Mouse (Mus musculus): Measurements from ENCODE around the gene Skap1. TPM values are rescaled to one million over a fixed set of nuclear protein-coding genes. Genes with fewer than 3 reads are reported as not detected.

Gene Skap1
- polyA plus RNA-seq, 1 experiment = not detected

DNA sequence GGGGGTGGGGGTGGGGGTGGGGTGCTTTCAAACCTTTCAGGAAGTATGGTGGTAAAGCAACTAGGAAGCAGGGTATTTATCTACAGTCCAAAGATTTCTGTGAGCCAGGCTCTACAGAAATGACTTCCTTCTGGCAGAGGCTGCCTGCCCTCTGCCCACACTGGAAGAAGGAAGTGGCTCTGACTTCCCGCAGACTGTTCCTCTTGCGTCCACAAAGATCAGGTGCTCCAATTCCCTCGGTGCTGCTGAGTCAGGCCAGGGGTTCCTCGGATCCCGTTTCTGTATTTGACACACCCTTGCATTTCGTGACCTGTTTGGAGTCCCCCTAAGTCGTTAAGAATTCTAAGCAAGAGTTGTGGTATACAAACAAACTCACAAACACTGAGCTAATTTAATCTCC, 301.3 kb downstream of the Skap1 start:
- H3K4me1 ChIP-seq = peaks cover 33% of the 10 kb centered on the region
- H3K9me3 ChIP-seq = no peaks in the 10 kb centered on the region
- peaks cover 9% of the 10 kb centered on the region for H3K27me3 ChIP-seq (replicated peaks)
- H3K36me3 ChIP-seq (replicated peaks; ENCODE audit: low read length) = peaks cover 55% of the 10 kb centered on the region
- H3K4me3 ChIP-seq (replicated peaks) = peak overlapping the region; percentile 62
- TF ChIP-seq GATA1 (IDR thresholded peaks at IDR 0.05; ENCODE audit: borderline replicate concordance, low read length) = no peak
- no peak for TF ChIP-seq FLI1 (IDR thresholded peaks at IDR 0.05; ENCODE audit: low read length)

DNA sequence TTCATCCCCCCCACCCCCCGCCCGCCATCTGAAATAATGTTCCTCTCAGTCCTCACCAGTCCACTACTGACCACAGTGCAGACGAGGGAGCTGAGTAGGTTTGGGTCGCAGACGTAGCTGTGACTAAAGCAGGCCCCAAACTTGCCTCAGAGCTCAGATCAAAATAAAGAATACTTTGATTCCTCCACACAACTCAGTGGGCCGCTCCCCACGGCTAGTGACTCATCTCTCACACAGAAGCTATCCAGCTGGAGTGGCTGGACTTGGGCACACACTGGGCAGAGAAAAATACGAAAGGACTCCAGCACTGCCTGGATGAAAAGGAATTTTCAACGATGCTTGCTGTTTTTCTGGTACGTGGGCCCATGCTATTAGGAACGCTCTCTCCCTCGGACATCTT, 302.2 kb downstream of the Skap1 start:
- H3K4me3 ChIP-seq (replicated peaks) = no peak overlapping the region
- H3K36me3 ChIP-seq (replicated peaks; ENCODE audit: low read length) = peaks cover 64% of the 10 kb centered on the region
- peaks cover 5% of the 10 kb centered on the region for H3K27me3 ChIP-seq (replicated peaks)
- TF ChIP-seq GATA1 (IDR thresholded peaks at IDR 0.05; ENCODE audit: borderline replicate concordance, low read length) (no peak), FLI1 (IDR thresholded peaks at IDR 0.05; ENCODE audit: low read length) (no peak)
- no peaks in the 10 kb centered on the region for H3K9me3 ChIP-seq
- H3K4me1 ChIP-seq = peaks cover 33% of the 10 kb centered on the region

DNA sequence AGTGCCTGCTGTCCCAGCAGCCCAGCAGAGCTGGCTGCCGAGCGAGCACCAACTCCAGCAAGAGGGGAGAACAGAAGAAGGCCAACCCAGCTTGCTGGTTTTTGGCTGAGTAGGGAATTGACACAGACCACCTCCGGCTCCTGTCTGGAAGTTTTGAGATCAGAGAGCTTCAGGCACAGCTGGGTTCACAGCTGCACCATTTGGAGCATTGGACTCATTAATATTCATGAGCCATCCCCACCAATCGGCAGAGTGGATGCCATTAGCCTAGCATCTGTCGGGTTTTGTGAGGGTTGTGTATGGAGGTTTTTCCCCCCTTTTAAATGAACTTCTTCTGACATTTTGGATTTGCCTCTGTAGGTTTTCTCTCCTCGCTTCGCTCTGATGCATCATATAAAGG, 302.7 kb downstream of the Skap1 start:
- Histone ChIP-seq H3K9me3 (no peaks in the 10 kb centered on the region), H3K4me3 (replicated peaks) (no peak overlapping the region), H3K27me3 (replicated peaks) (peaks cover 5% of the 10 kb centered on the region), H3K36me3 (replicated peaks; ENCODE audit: low read length) (peaks cover 70% of the 10 kb centered on the region), H3K4me1 (peaks cover 33% of the 10 kb centered on the region)
- TF ChIP-seq GATA1 (IDR thresholded peaks at IDR 0.05; ENCODE audit: borderline replicate concordance, low read length) (no peak), FLI1 (IDR thresholded peaks at IDR 0.05; ENCODE audit: low read length) (no peak)

DNA sequence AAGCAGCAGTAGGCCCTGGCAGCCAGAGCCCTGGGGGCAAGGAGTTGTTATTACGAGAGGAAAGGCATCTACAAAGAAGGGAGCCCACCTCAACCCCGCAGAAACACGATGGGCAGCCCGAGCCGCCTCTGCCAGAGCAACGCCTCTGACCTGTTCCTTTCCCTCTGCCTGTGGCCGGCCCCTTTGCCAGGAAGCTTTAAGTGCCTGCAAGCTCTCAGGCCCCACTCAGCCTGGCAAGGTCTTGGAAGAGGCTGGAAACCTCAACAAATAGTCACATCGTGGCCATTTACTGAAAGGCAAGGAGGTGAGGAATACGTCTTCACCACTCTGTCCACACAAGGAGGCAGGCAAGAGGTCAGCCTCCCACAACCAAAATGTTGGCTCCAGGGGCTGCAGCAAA, 303.8 kb downstream of the Skap1 start:
- H3K36me3 ChIP-seq (replicated peaks; ENCODE audit: low read length) = peaks cover 81% of the 10 kb centered on the region
- no peaks in the 10 kb centered on the region for H3K27me3 ChIP-seq (replicated peaks)
- H3K4me3 ChIP-seq (replicated peaks) = no peak overlapping the region
- H3K9me3 ChIP-seq = no peaks in the 10 kb centered on the region
- H3K4me1 ChIP-seq = peaks cover 28% of the 10 kb centered on the region
- TF ChIP-seq FLI1 (IDR thresholded peaks at IDR 0.05; ENCODE audit: low read length) (no peak), GATA1 (IDR thresholded peaks at IDR 0.05; ENCODE audit: borderline replicate concordance, low read length) (no peak)

DNA sequence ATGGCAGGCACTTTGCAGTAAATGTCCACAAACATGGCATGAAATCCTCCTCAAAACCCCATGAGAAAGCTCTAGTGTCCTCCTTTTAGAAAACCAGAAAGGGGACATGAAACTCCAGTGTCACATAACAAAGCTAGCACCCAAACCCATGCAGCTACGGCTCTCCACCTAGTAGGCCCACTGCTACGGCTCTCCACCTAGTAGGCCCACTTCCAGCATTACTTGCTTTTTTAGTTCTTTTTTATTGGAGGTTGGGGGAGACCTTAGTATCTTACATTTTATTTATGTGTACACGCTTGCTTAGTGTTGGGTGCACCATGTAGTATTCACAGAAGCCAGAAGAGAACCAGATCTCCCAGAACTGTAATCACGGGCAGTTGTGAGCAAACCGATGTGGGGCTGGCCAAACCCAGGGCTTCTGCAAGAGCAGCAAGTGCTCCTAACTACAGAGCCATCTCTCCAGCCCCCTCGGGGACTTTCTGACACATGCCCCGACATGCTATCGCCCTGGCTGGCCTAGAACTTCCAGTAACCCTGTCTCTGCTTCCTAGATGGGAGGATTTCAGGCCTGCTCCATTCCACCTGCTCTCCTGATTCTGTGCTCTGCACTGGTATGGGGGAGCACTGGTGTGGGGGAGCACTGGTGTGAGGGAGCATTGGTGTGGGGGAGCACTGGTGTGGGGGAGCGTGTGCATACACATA, 307.0 kb downstream of the Skap1 start:
- Histone ChIP-seq H3K4me3 (replicated peaks) (no peak overlapping the region), H3K4me1 (peaks cover 25% of the 10 kb centered on the region), H3K36me3 (replicated peaks; ENCODE audit: low read length) (peaks cover 90% of the 10 kb centered on the region), H3K27me3 (replicated peaks) (no peaks in the 10 kb centered on the region), H3K9me3 (no peaks in the 10 kb centered on the region)
- TF ChIP-seq GATA1 (IDR thresholded peaks at IDR 0.05; ENCODE audit: borderline replicate concordance, low read length) (no peak), FLI1 (IDR thresholded peaks at IDR 0.05; ENCODE audit: low read length) (no peak)

DNA sequence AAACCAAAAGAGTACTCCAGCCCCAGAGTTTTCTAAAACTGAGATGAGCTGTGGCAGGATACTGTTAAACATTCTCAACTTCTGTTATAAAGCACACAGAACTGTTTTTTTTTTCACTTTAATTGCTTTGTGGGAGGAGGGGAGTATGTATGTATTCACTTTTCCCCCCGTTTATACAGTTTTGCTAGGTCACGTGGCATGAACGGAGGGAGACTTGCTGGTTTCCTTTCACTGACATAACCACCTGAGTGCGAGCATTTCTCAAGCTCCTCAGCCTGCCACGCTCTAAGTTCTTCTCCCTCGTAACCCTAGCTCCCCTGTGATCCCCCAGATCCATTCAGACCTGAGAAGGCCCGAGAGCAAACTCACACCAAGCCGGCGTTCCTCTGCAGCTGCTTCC, 308.0 kb downstream of the Skap1 start:
- no peaks in the 10 kb centered on the region for H3K9me3 ChIP-seq
- H3K4me1 ChIP-seq = peaks cover 26% of the 10 kb centered on the region
- H3K36me3 ChIP-seq (replicated peaks; ENCODE audit: low read length) = peaks cover 80% of the 10 kb centered on the region
- no peaks in the 10 kb centered on the region for H3K27me3 ChIP-seq (replicated peaks)
- H3K4me3 ChIP-seq (replicated peaks) = no peak overlapping the region
- TF ChIP-seq GATA1 (IDR thresholded peaks at IDR 0.05; ENCODE audit: borderline replicate concordance, low read length) (no peak), FLI1 (IDR thresholded peaks at IDR 0.05; ENCODE audit: low read length) (no peak)

DNA sequence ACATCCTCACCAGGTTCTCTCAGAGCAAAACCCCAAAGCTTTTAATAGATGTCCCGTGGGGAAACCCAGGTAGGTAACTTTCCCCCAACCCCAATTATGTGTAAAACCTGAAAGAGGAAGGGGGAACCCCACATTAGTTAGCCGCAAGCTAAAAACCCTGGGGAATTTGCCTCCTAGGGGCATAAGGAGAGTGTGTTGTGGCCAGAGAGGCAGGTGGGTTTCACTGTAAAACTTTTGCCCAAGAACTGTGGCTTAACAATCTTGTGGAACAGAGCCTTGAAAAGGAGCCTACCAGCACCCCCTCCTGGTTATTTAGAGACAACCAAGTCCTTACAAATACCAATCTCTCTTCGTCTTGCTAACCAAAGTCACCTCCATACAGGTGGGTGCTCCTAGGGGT, 310.1 kb downstream of the Skap1 start:
- Histone ChIP-seq H3K27me3 (replicated peaks) (no peaks in the 10 kb centered on the region), H3K36me3 (replicated peaks; ENCODE audit: low read length) (peaks cover 59% of the 10 kb centered on the region), H3K4me1 (peaks cover 26% of the 10 kb centered on the region), H3K9me3 (no peaks in the 10 kb centered on the region), H3K4me3 (replicated peaks) (no peak overlapping the region)
- TF ChIP-seq GATA1 (IDR thresholded peaks at IDR 0.05; ENCODE audit: borderline replicate concordance, low read length) (no peak), FLI1 (IDR thresholded peaks at IDR 0.05; ENCODE audit: low read length) (no peak)

DNA sequence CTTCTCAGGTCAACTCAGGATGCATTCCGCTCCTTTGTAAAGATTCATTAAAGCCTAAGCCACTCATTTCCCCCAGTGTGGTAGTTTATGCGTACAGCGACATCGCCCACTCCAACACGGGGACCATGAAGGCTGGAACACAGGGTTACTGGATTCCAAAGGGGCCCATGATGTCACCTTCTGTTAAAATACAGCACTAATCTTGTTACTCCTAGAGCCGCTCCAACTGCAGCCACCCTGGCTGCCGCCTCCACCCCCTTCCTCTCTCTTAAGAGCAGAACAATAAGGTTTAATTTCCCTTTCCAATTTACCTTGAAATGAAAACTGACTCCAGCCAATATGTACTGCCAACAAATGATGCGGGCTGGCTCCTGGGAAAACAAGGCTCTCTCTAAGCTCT, 310.7 kb downstream of the Skap1 start:
- H3K27me3 ChIP-seq (replicated peaks) = no peaks in the 10 kb centered on the region
- peaks cover 26% of the 10 kb centered on the region for H3K4me1 ChIP-seq
- no peak overlapping the region for H3K4me3 ChIP-seq (replicated peaks)
- peaks cover 54% of the 10 kb centered on the region for H3K36me3 ChIP-seq (replicated peaks; ENCODE audit: low read length)
- TF ChIP-seq FLI1 (IDR thresholded peaks at IDR 0.05; ENCODE audit: low read length) (no peak), GATA1 (IDR thresholded peaks at IDR 0.05; ENCODE audit: borderline replicate concordance, low read length) (no peak)
- no peaks in the 10 kb centered on the region for H3K9me3 ChIP-seq

DNA sequence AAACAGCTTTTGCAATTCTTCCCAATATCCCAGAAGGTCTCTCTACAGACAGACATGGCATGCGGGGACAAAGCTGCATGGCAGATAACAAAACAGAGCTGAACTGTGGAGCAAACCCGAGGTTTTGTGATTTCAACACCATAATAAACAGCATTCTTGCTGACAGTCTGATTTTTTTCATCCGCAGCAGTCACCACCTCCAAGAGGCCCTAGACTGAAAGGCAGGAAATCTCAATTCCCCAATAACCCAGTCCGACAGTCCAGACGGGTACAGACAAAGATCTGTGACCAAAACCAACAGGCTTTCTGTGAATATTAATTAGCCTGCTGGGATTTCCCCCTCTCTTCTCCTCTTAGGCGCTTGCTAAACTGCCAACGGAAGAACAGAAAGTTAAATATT, 311.3 kb downstream of the Skap1 start:
- Histone ChIP-seq H3K36me3 (replicated peaks; ENCODE audit: low read length) (peaks cover 48% of the 10 kb centered on the region), H3K4me1 (peaks cover 26% of the 10 kb centered on the region), H3K4me3 (replicated peaks) (no peak overlapping the region), H3K9me3 (no peaks in the 10 kb centered on the region), H3K27me3 (replicated peaks) (no peaks in the 10 kb centered on the region)
- TF ChIP-seq GATA1 (IDR thresholded peaks at IDR 0.05; ENCODE audit: borderline replicate concordance, low read length) (no peak), FLI1 (IDR thresholded peaks at IDR 0.05; ENCODE audit: low read length) (no peak)

DNA sequence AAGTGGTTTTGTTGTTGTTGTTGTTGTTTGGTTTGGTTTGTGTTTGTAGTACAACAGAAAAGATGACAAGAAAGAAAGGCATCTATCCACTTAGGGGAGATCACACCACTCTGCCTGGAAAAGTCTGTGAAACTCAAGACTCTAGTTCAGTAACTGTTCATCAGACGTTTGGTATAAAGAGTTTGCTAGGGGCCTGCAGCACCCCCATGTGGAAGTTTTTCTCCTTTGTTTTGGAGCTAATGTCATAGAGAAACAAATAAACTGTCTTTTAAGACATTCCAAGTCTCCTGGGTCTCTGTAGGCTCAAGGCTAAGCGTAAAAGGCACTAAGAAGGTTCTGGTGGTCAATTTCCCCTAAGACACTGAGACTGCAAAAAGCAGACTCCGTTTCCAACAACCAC, 311.7 kb downstream of the Skap1 start:
- TF ChIP-seq GATA1 (IDR thresholded peaks at IDR 0.05; ENCODE audit: borderline replicate concordance, low read length) = no peak
- TF ChIP-seq FLI1 (IDR thresholded peaks at IDR 0.05; ENCODE audit: low read length) = no peak
- no peaks in the 10 kb centered on the region for H3K9me3 ChIP-seq
- peaks cover 44% of the 10 kb centered on the region for H3K36me3 ChIP-seq (replicated peaks; ENCODE audit: low read length)
- H3K4me1 ChIP-seq = peaks cover 26% of the 10 kb centered on the region
- H3K27me3 ChIP-seq (replicated peaks) = no peaks in the 10 kb centered on the region
- peak overlapping the region; percentile 98 for H3K4me3 ChIP-seq (replicated peaks)

Measured in megakaryocyte, embryonic 14.5 days (primary cell).